Mouse (Mus musculus) midbrain, postnatal 0 days (tissue): ENCODE results near the gene Morn5. TPM values are rescaled to one million over a fixed set of nuclear protein-coding genes. Genes with fewer than 3 reads are reported as not detected.

Experiments used
- ATAC-seq: fragments of 200-750 bp; cut with Nextera tagmentation; 2 replicates; pipeline ENCODE4 v1.8.0; 2017; ENCODE audit warnings: moderate number of reproducible peaks, mild to moderate bottlenecking, moderate TSS enrichment, moderate library complexity; ENCODE audit not compliant: low FRiP score
- DNase-seq: peaks from one replicate; pipeline ENCODE4 v3.0.0-alpha.2; 2015; ENCODE audit warnings: low spot score
- H3K27ac ChIP-seq: fragments of 300-500 bp; sonication (generic); 2 replicates; pipeline ENCODE4 v1.5.1; 2014; ENCODE audit warnings: low read depth, mild to moderate bottlenecking, low read length, mixed read lengths
- H3K27me3 ChIP-seq: fragments of 300-500 bp; sonication (generic); 2 replicates; pipeline ENCODE4 v1.6.1; 2014; ENCODE audit warnings: low read length, control low read depth, mixed read lengths; ENCODE audit not compliant: insufficient read depth
- H3K36me3 ChIP-seq: fragments of 300-500 bp; sonication (generic); 2 replicates; pipeline ENCODE4 v1.6.1; 2014; ENCODE audit warnings: low read length, control low read depth, mixed read lengths; ENCODE audit not compliant: insufficient read depth
- H3K4me1 ChIP-seq: fragments of 300-500 bp; sonication (generic); 2 replicates; pipeline ENCODE4 v1.6.1; 2014; ENCODE audit warnings: mild to moderate bottlenecking, control low read depth, antibody characterized with exemption, low read length, mixed read lengths; ENCODE audit not compliant: insufficient read depth
- H3K4me2 ChIP-seq: fragments of 300-500 bp; sonication (generic); 2 replicates; pipeline ENCODE4 v1.6.1; 2014; ENCODE audit warnings: low read depth, mild to moderate bottlenecking, low read length, mixed read lengths; ENCODE audit not compliant: poor library complexity, severe bottlenecking
- H3K4me3 ChIP-seq: fragments of 300-500 bp; sonication (generic); 2 replicates; pipeline ENCODE4 v1.5.1; 2014; ENCODE audit warnings: low read depth, mild to moderate bottlenecking, low read length, moderate library complexity
- H3K9ac ChIP-seq: fragments of 300-500 bp; sonication (generic); replicated peaks from 2 replicates; pipeline ENCODE4 v1.6.1; 2014; ENCODE audit warnings: mild to moderate bottlenecking, low read length, moderate library complexity, mixed read lengths; ENCODE audit not compliant: poor library complexity, severe bottlenecking
- H3K9me3 ChIP-seq: fragments of 300-500 bp; sonication (generic); 2 replicates; pipeline ENCODE4 v1.6.1; 2016; ENCODE audit warnings: low read length, control low read depth
- CTCF ChIP-seq: IDR thresholded peaks from 2 replicates; pipeline ENCODE4 v1.5.1; 2016; ENCODE audit warnings: antibody characterized with exemption, mild to moderate bottlenecking
- WGBS: fragments of 180-500 bp; shearing (Covaris S2); extraction: QIAGEN DNeasy Blood & Tissue Kit; methylation state at CpG from one replicate; pipeline ENCODE4 v1.1.7; 2014; 5-methylcytosine and 5-hydroxymethylcytosine counted together
- polyA plus RNA-seq: library from polyadenylated mRNA; unstranded; fragments of >200 nt; fragmentation: Nextera tagmentation; extraction: Ambion mirVana; gene quantifications from 2 replicates; pipeline ENCODE4 v1.2.1, GENCODE M21; 2015
- total RNA-seq: library from RNA; depleted of rRNA; stranded (reverse); fragments of >200 nt; gene quantifications from 2 replicates; pipeline ENCODE4 v1.2.3, GENCODE M21; 2014

The Morn5 gene
- total and polyA plus RNA-seq, 2 experiments from 2014 or later = 3.5 to 3.8 TPM

GRCm38 (mm10) chr2:36099739-36100138, 50.5 kb downstream of the Morn5 start:
- Histone ChIP-seq H3K4me1 (no peaks in the 10 kb centered on the region), H3K9me3 (no peaks in the 10 kb centered on the region), H3K9ac (no peak overlapping the region), H3K27me3 (peaks cover 91% of the 10 kb centered on the region), H3K4me2 (no peak overlapping the region), H3K27ac (no peak overlapping the region), H3K36me3 (no peaks in the 10 kb centered on the region), H3K4me3 (no peak overlapping the region)
- 12% methylated on average over 6 of the region's 6 CpGs for WGBS
- ATAC-seq = no peak
- no peak for DNase-seq
- TF ChIP-seq CTCF = no peak

- H3K4me1 ChIP-seq = no peaks in the 10 kb centered on the region
- no peak for DNase-seq
- no peak overlapping the region for H3K4me3 ChIP-seq
- no peaks in the 10 kb centered on the region for H3K9me3 ChIP-seq
- peaks cover 87% of the 10 kb centered on the region for H3K27me3 ChIP-seq
- no peak overlapping the region for H3K9ac ChIP-seq
- ATAC-seq = no peak
- no peak overlapping the region for H3K4me2 ChIP-seq
- no peak overlapping the region for H3K27ac ChIP-seq
- no peak for TF ChIP-seq CTCF
- WGBS = 7% methylated on average over 28 of the region's 28 CpGs
- H3K36me3 ChIP-seq = no peaks in the 10 kb centered on the region
Measured at GRCm38 (mm10) chr2:36101866-36102558, 52.8 kb downstream of the Morn5 start.

GRCm38 (mm10) chr2:36102559-36102946, 53.3 kb downstream of the Morn5 start:
- Histone ChIP-seq H3K9me3 (no peaks in the 10 kb centered on the region), H3K27ac (no peak overlapping the region), H3K36me3 (no peaks in the 10 kb centered on the region), H3K4me3 (peak overlapping the region; percentile 6; the same call in 1 of the 2 replicates), H3K4me2 (0 out of 2 replicates have a peak overlapping the region, but pooled peaks have one; percentile 6), H3K9ac (no peak overlapping the region), H3K4me1 (no peaks in the 10 kb centered on the region), H3K27me3 (peaks cover 86% of the 10 kb centered on the region)
- 8% methylated on average over 21 of the region's 21 CpGs for WGBS
- no peak for TF ChIP-seq CTCF
- peak; percentile 35; the same call in 1 of the 2 replicates for ATAC-seq
- DNase-seq = no peak

DNA sequence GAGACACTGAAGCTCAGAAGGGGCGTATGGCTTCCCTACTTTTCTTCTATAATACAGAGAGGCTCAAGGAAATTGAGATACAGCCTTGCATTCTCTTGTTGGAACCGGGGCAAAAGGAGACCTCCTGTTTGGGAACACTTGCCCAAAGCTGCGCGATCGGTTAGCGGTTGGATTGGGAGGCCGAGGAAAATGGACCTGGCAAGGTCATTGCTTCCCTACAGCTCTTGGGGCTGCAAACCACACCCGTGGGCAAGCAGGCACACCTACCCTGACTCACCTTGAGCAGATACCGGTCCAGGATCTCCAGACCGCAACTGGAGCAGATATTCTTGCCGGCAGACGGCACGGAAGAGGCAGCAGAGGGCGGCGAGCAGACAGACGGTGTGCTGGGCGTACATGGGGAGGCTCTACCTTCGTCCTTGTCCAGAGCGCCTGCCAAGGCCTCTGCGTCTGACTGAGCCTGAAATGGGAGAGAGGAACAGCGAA, 53.9 kb downstream of the Morn5 start:
- no peak overlapping the region for H3K9ac ChIP-seq

GRCm38 (mm10) chr2:36103555-36104367, 54.5 kb downstream of the Morn5 start:
- no peak for TF ChIP-seq CTCF
- H3K4me3 ChIP-seq = peak overlapping the region; percentile 16; the same call in 1 of the 2 replicates
- H3K4me1 ChIP-seq = no peaks in the 10 kb centered on the region
- H3K9ac ChIP-seq = no peak overlapping the region
- peaks cover 80% of the 10 kb centered on the region for H3K27me3 ChIP-seq
- H3K9me3 ChIP-seq = no peaks in the 10 kb centered on the region
- H3K27ac ChIP-seq = no peak overlapping the region
- no peak for DNase-seq
- peak overlapping the region; percentile 31 for H3K4me2 ChIP-seq
- ATAC-seq = no peak
- under 1% methylated on average over 37 of the region's 38 CpGs for WGBS
- H3K36me3 ChIP-seq = no peaks in the 10 kb centered on the region

More for the DNA sequence above, 53.9 kb downstream of the Morn5 start:
- H3K4me3 ChIP-seq = peak overlapping the region; percentile 6; the same call in 1 of the 2 replicates
- H3K27me3 ChIP-seq = peaks cover 86% of the 10 kb centered on the region
- H3K27ac ChIP-seq = no peak overlapping the region
- 3% methylated on average over 21 of the region's 21 CpGs for WGBS
- no peaks in the 10 kb centered on the region for H3K9me3 ChIP-seq
- no peak for TF ChIP-seq CTCF
- DNase-seq (no peak), ATAC-seq (no peak)
- H3K4me2 ChIP-seq = peak overlapping the region; percentile 31; the same call in 1 of the 2 replicates
- H3K4me1 ChIP-seq = no peaks in the 10 kb centered on the region
- H3K36me3 ChIP-seq = no peaks in the 10 kb centered on the region
